Mouse (Mus musculus): Measurements from ENCODE around the gene Zbtb45.

GRCm38 (mm10) chr7:13023928-13024731, 14.3 kb upstream of the Zbtb45 start:
- TF ChIP-seq CTCF (conservative IDR thresholded peaks at IDR 0.05; ENCODE audit: low read length) (no peak), POU5F1 (IDR thresholded peaks at IDR 0.05; ENCODE audit: borderline replicate concordance, low read length) (no peak)

Measured in E14TG2a.4 (cell line).